Mouse (Mus musculus): ENCODE results near the gene Scg3. TPM values are rescaled to one million over a fixed set of nuclear protein-coding genes. Genes with fewer than 3 reads are reported as not detected.

Scg3 gene
- polyA plus RNA-seq, 1 experiment from 2014 or later: 85.0 TPM

DNA sequence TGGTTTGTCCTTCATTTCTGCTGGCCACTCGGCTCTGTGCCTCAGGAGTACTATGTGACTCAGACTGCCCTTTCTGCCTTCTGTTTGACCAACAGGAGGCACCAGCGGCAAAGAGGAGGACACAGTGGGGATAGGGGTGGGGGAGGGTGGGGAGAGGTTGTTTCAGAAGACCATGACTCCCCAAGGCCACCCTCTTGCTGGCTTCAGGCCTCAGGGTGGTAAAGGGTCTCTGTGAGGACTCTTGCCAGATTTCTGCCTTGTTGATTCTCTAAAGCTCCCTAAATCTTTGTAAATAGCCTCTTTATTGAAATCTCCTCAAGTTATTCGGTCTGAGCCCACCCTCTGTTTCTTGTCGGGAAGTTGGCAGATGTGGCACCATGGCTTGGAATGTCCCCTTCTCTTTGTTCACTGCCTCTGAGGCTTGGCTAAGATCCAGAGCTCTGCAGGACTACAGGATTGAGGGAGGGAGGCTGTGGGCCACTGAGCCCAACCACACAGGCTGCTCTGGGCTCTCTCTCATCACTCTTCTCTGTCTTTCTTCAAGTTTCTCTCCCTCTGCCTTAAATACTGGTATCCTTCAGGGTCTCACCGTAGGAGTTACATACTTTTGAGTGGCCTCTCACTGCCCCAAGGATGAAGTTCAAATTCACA, 84.5 kb downstream of the Scg3 start:
- ATAC-seq (ENCODE audit: low FRiP score, low read depth): peak; percentile 84
- 46% methylated on average over 5 of the region's 5 CpGs for WGBS
- H3K9ac ChIP-seq (replicated peaks): no peak overlapping the region
- 0 out of 2 replicates have a peak, but pooled peaks cover under 1% of the 10 kb centered on the region for H3K9me3 ChIP-seq
- 0 out of 2 replicates have a peak overlapping the region, but pooled peaks have one; percentile 25 for H3K27ac ChIP-seq (replicated peaks)
- no peaks in the 10 kb centered on the region for H3K27me3 ChIP-seq
- no peak overlapping the region for H3K4me3 ChIP-seq
- peaks cover 13% of the 10 kb centered on the region for H3K4me1 ChIP-seq
- H3K36me3 ChIP-seq: peaks cover 23% of the 10 kb centered on the region
- no peak overlapping the region for H3K4me2 ChIP-seq (replicated peaks)

DNA sequence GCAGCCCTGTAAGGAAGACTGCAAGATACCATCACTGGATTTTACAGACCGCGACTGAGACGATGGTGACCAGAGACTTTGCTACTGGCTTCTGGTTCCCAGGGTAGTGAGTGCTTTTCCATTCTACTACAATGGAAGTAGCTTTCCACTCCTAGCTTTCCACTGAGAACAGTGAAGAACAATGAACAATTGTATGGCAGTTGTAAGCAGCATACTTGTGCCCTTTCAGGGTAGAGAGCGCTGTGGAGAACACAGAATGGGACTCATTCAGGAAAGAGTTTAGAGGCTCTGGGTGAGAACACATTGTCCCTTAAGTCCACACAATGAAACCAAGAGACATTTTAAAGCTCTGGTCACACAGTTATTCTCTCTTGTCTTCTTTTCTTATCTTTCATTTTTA, 86.3 kb downstream of the Scg3 start:
- no peak for ATAC-seq (ENCODE audit: low FRiP score, low read depth)

DNA sequence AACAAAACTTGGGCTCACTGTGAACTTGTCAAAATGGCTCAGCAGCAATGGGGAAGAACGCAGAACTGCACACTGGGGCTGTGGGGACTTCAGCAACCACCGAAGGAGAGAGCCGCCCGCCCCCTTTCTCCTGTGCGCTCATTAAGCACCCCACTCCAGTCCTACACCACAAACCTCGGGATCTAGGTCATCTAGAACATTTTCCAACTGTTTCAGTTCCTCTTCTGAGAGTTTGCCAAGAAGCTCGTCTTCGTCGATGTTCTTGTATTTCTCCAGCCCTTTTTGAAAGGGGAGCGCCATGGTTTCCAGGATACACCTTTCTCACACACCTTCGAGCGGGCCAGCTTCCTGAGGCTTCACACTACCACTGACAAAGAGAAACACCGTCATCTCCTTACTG, 86.8 kb downstream of the Scg3 start:
- H3K4me1 ChIP-seq: peaks cover 13% of the 10 kb centered on the region
- ATAC-seq (ENCODE audit: low FRiP score, low read depth): no peak
- H3K4me3 ChIP-seq: no peak overlapping the region
- H3K27ac ChIP-seq (replicated peaks): no peak overlapping the region
- H3K27me3 ChIP-seq: no peaks in the 10 kb centered on the region
- 94% methylated on average over 13 of the region's 13 CpGs for WGBS
- peaks cover 44% of the 10 kb centered on the region for H3K36me3 ChIP-seq
- no peak overlapping the region for H3K4me2 ChIP-seq (replicated peaks)
- H3K9ac ChIP-seq (replicated peaks): no peak overlapping the region
- no peaks in the 10 kb centered on the region for H3K9me3 ChIP-seq

More for the DNA sequence above, 86.3 kb downstream of the Scg3 start:
- no peak overlapping the region for H3K4me2 ChIP-seq (replicated peaks)
- H3K27me3 ChIP-seq: no peaks in the 10 kb centered on the region
- H3K4me1 ChIP-seq: peaks cover 13% of the 10 kb centered on the region
- no peak overlapping the region for H3K9ac ChIP-seq (replicated peaks)
- H3K27ac ChIP-seq (replicated peaks): no peak overlapping the region
- no peaks in the 10 kb centered on the region for H3K9me3 ChIP-seq
- 84% methylated on average over 4 of the region's 4 CpGs for WGBS
- H3K36me3 ChIP-seq: peaks cover 39% of the 10 kb centered on the region
- no peak overlapping the region for H3K4me3 ChIP-seq

- ATAC-seq (ENCODE audit: low FRiP score, low read depth): no peak
- WGBS: 84% methylated on average over 5 of the region's 5 CpGs
- no peak overlapping the region for H3K4me3 ChIP-seq
- no peak overlapping the region for H3K4me2 ChIP-seq (replicated peaks)
- peaks cover 72% of the 10 kb centered on the region for H3K36me3 ChIP-seq
- no peaks in the 10 kb centered on the region for H3K9me3 ChIP-seq
- no peaks in the 10 kb centered on the region for H3K27me3 ChIP-seq
- H3K4me1 ChIP-seq: peaks cover 2% of the 10 kb centered on the region; the same call in 1 of the 2 replicates
- H3K9ac ChIP-seq (replicated peaks): no peak overlapping the region
- no peak overlapping the region for H3K27ac ChIP-seq (replicated peaks)
Observed at GRCm38 (mm10) chr9:75593481-75593880, 90.4 kb downstream of the Scg3 start.

Other genes with a start within 250 kb of the Scg3 start
- gene Leo1, start 242.5 kb downstream of the Scg3 start, polyA plus RNA-seq (2016; fragmentation: Nextera tagmentation; extraction: Ambion mirVana): 51.3 and 51.6 TPM in 2 replicates
- 76.4 and 80.8 TPM in 2 replicates for gene Tmod3, start 124.4 kb downstream of the Scg3 start, polyA plus RNA-seq (2016; fragmentation: Nextera tagmentation; extraction: Ambion mirVana)
- 108 and 111 TPM in 2 replicates for gene Tmod2, start 72.7 kb downstream of the Scg3 start, polyA plus RNA-seq (2016; fragmentation: Nextera tagmentation; extraction: Ambion mirVana)
- gene Lysmd2, start 58.3 kb downstream of the Scg3 start, polyA plus RNA-seq (2016; fragmentation: Nextera tagmentation; extraction: Ambion mirVana): 12.9 and 14.5 TPM in 2 replicates
- 3.5 and 4.0 TPM in 2 replicates for gene Bmp5, start 91.3 kb upstream of the Scg3 start, polyA plus RNA-seq (2016; fragmentation: Nextera tagmentation; extraction: Ambion mirVana)